Mouse (Mus musculus) adrenal gland, adult 2 months (tissue): ENCODE results near the gene Atoh8. TPM values are rescaled to one million over a fixed set of nuclear protein-coding genes. Genes with fewer than 3 reads are reported as not detected.

Experiments used
- DNase-seq: peaks from one replicate; pipeline ENCODE4 v3.0.0; 2021
- polyA plus RNA-seq: library from polyadenylated mRNA; depleted of rRNA; stranded (reverse); fragments of >200 nt; gene quantifications from 2 replicates; pipeline ENCODE4 v1.2.3, GENCODE M21; 2012
- total RNA-seq, 2 experiments: library from RNA; stranded (reverse); gene quantifications; 2 replicates each; pipeline ENCODE4 v1.2.3; 2021

The Atoh8 gene
- total and polyA plus RNA-seq, 3 experiments, result 2.3 to 5.5 (median 3.1) TPM

- peak; percentile 46 for DNase-seq
Measured at GRCm38 (mm10) chr6:72227665-72228265, 7.6 kb downstream of the Atoh8 start.

GRCm38 (mm10) chr6:72227011-72227410, 8.4 kb downstream of the Atoh8 start:
- DNase-seq, result no peak

GRCm38 (mm10) chr6:72225686-72226085, 9.7 kb downstream of the Atoh8 start:
- no peak for DNase-seq

DNA sequence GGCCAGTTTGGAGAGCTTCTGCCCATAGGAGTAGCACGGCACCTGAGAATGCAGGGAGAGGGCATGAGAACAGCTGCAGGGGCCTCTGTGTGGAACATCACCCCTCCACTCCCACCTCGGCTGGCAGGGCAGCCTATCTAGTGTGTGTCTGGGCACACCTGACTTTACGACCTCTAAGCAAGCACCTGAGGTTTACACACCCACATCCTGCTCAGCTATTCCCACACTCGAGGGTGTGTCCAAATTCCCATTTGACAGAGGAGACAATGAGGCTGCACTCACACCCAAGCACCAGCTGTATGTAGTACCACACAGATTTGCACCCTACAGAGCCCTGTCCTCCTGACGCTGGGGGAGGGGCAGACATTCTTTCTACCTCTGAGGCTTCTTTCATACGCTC, 11.5 kb downstream of the Atoh8 start:
- no peak for DNase-seq

GRCm38 (mm10) chr6:72222876-72223275, 12.5 kb downstream of the Atoh8 start:
- DNase-seq, result no peak

DNA sequence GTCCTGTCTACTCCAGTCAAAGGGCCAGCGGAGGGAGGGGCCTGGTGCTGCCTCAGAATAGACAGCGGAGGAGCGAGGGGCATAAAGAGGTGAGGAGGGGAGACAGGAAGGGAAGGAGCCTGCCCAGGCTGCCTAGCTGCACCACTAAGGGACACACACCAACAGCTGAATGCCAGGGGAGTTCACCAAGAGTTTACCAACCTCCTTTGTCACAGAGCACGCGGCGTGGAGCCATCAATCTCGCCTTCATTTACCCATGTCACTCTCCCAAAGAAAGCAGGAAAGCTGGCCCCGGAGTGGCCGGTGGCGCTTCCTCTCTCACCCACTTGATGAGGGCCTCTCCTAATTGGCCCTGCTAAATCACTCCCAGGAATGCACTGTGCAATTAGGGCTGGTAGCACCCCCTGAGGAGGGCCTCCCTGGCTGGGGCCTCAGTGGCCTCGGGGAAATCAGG, 13.1 kb downstream of the Atoh8 start:
- DNase-seq, result no peak

DNA sequence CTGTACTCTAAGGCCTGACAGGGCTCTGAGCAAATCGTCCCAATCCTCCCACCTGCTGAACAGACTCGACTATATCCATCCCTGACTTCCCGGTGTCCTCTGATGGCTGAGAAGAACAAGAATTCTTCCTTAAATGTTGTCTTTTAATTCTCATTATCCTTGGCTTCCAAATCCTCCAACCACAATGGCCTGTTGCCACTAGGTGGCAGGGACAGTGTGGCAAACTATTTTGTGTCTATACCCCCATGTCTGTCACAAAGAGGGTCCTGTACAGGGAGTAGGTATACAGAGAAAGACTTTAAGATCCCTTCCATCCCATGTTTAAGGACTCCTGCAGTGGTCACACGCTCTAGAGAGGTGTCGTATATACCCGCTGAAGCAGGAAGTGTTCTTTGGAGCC, 14.1 kb downstream of the Atoh8 start:
- no peak for DNase-seq

DNA sequence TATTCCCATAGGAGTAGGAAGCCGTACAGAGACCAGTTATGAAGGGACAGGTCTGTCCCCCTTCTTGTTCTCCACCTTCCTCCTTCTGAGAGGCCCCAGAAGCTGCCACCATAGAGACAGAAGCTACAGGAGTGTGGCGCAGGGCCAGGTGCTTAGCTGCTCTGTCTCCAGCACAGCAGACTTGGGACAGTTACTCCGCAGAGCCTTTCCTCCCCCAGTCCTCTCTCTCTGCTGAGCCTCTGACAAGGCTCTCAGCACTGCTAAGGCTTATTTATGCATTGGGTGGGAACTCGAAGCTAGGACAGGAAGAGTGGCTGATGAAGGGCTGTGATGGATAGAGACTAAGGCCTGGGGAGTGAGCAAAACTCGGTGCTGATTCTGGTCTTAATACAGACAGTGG, 15.8 kb downstream of the Atoh8 start:
- no peak for DNase-seq

DNA sequence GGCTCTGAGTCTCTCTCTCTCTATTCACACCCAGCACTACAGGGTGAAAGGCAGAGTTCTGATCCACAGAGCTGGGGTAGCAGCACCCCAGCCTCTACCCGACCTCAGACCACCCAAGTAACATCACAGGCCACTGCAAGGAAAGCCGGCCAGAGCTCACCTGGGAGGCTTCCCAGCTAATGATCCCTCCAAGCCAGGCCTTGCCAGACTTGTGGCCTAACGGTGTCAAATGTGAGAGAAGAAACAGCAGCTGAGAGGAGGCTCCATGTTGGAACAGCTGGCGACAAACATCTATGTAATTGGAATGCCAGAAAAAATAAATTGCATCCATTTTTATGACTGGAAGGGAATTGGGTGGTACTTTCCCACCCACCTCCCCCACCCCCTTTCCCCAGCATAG, 17.1 kb downstream of the Atoh8 start:
- no peak for DNase-seq

DNA sequence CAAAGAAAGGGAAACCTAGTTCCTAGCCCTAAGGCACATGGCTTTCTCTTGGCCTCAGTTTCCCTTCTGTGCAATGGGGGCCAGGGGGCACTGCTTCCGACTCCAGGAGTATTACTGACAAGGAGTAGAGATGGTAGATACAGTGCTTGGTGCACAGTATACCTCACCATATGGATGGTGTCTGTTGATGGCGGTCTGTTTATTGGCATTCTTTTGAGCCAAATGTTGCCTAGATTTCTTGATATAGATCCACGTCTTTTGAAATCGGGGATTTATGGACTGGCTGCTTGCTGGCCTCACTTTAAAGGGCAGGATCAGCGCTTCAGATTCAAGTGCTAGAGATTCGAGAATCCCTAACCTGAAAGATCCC, 18.0 kb downstream of the Atoh8 start:
- no peak for DNase-seq

DNA sequence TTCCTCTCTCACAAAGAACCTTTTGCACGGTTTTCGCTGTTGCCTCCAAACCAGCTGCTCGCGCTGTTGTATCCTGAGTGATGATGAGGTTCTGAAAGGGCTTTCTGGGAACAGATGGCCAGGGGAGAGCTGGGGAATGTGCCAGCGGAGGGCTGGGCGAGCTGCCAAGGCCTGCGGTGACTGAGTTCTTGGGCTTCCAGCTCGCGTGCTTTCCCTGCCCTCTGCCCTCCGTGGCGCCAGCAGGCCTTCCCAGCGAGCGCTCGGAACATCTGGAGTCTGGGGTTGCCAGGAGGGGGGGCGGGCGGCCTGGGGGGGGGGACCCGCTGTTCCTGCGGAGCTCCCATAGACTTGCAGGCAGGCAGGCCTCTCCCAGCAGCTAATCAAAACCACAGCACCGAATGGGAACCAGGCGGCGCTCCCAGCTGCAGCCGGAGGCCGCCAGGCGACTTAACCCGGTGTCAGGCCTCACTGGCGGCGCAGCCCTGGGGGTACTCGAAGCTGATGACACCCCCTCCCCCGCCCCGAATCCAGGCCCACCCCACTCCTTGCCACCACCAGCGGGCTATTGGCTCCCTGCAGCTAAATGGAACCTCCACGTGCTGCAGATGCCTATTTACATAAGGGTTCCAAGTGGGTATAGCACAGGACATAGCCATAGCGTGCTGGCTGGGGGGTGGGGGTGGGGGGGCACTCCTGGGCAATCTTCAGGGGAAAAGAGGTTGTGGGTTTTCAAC, 18.5 kb downstream of the Atoh8 start:
- peak; percentile 99 for DNase-seq

DNA sequence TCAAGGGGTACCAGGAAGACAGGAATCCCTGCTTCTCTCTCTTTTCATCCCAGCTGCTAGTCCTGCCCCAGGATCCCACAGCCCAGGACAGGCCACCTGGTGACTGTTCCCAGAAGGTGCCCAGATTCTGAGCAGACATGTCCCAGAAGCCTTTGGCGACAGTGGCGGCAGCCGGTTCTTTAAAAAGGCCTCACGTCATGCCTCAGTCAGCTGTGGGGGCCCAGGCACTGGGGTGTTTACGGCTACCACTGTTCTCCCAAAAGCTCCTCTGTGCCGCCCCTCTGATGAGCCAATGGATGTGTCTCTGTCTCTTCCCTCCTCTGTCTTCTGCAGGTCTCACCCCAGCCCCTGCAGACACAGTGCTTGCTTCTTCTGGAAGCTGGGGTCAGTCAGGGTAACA, 19.8 kb downstream of the Atoh8 start:
- no peak for DNase-seq

DNA sequence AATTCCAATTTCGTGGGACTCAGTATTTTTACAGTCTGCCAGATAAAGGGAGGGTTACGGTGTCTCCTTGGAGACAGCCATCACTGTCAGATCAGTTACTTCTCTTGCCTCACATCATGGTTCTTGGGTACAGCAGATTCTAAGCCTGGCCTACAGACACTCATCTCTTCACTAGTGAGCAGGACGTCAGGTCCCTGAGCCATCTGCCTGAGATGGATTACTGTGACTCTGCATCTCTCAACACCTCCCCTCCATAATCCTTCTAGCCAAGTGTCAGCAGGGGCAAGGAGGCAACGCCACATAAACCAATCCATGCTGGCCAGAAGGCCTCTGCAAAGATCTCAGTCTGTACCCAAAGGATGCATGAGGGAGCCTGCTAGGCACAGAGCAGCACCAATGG, 24.0 kb downstream of the Atoh8 start:
- no peak for DNase-seq

GRCm38 (mm10) chr6:72210823-72211222, 24.6 kb downstream of the Atoh8 start:
- no peak for DNase-seq

DNA sequence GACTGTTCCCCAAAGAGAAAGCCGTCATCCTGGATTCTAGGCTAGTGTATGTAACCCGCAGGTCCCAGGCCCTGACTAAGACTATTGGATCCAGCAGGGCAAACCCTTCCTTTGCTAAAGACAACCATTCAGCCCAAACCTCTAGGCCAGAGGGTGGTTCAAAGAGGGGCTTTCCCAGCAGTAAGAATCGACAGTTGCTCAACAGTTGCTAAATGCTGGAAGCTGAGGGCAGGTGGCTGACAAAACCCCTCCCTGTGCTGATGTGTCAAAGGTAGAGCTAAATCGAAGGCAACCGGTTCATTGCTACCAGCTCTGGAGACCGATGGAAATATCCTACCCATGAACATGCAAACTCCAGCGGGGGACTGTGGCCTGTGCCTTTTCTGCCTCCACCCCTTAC, 25.6 kb downstream of the Atoh8 start:
- no peak for DNase-seq

- no peak for DNase-seq
Measured at GRCm38 (mm10) chr6:72208406-72209045, 26.9 kb downstream of the Atoh8 start.

DNA sequence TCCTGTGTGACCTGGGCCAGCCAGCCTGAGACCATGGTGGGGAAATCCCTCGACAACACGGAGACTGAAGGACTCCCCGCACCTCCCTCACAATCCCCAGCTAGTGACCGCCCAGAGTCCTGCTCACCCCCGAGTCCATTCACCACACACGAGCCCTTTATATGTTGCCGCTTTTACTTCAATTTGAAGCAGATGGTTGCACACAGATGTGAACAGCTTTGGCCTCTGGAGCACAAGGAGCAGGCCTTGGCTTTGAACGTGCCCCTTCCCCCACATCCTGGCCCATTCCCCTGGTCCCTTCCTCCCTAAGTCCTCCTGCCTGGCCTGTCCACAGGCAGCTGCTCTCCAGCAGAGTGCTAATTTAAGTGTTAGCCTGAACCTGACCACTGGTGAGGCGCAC, 29.4 kb downstream of the Atoh8 start:
- no peak for DNase-seq

DNA sequence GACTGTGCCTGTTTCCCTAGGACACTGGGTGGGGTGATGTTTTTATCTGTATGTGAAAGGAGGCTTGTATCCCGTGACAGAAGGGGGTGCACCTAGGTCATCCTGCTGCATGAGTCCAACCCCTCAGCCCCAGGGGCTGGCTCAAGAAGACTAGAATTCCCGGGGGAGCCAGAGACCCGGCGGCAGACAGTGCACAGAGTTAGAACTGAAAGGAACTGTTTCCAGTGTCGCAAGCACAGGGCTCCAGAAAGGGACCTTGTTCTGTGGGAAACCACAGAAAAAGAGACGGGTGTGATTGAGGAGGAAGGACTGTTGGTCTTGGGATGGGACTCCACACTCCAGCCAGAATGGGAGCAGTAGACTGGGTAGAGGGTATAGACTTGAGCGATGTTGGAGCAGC, 30.5 kb downstream of the Atoh8 start:
- no peak for DNase-seq

DNA sequence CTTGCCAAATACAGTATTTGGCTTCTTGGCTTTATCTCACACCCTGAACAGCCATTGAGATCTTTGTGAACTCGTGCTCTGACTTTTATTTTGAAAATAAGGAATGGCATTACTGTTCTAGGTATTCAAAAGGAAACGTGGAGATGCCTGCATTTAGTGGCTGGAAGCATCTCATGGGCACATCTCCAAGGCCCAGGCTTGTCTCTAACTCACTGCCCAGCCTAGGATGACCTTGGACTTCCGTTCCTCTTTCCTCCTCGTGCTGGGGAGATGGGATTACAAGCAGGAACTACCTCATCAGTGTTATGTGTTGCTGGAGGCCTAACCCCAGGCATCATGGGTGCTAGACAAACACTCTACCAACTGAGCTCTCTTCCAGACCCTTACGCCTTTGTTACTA, 32.1 kb downstream of the Atoh8 start:
- DNase-seq, result peak; percentile 40

- no peak for DNase-seq
Measured at GRCm38 (mm10) chr6:72202732-72203131, 32.6 kb downstream of the Atoh8 start.

DNA sequence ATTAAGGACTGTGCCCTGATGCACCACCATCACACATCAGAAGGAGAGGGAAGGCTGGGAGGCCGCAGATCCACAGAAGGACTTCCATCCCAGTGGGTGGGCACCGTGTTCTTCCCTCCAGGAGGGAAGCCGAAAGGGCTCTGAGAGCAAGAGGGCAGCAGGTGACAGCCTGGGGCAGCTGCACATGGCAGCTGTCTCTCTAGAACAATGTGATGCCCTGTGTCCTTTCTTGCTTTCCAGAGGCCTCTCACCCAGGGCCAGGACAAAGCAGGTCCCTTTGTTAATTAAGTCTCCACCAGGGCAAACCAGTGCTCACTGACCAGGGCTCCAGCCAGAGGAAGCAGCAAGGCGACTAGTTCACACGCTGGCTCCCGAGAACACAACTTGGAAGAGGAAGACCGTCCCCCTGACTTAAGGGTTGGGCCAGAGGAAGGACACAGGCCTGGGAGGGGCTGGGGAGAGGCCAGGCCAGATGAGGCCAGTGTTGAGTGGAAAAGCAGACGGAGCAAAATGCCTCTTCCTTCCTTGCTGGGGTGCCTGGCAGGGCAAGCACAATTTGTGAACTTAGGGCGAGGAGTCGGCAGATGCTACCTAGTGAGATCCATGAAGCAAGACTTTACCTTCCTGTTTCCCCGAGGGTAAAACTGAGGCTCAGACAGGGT, 34.7 kb downstream of the Atoh8 start:
- peak; percentile 44 for DNase-seq

DNA sequence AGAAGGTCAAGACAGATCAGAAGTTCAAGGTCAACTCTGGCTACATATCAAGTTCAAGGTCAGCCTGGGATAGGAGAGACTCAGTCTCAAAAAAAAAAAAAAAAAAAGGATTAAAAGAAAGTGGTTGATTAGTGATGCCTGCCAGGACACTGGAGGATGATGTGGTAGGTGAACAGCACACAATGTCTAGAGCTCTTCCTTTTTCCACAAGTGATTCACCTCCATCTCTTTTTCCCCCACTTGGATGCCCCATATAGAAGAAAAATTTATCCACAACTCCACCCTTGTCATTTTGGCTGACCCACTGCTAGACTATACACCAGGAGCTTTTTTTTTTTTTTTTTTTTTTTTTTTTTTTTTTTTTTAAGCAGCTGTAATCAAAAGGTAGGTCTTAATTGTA, 37.9 kb downstream of the Atoh8 start:
- DNase-seq, result no peak

DNA sequence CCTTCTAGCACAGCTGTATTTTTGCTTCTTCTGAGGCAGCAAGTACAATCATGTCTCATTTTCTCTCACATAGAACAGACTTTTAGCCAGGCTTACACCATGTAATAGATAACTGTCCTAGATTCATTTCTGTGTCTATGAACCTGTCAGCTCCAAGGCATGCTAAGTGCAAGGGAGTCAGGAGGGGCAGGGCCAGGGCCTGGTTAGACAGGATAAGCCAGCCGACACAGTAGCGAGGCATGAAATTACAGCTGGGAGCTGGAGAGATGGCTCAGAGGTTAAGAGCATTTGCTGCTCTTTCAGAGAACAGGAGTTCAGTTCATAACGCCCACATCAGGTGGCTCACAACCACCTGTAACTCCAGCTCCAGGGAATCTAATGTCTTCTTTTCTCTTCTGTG, 38.7 kb downstream of the Atoh8 start:
- DNase-seq, result no peak
